Mouse (Mus musculus): ENCODE results near the gene Sh3pxd2b.

DNA sequence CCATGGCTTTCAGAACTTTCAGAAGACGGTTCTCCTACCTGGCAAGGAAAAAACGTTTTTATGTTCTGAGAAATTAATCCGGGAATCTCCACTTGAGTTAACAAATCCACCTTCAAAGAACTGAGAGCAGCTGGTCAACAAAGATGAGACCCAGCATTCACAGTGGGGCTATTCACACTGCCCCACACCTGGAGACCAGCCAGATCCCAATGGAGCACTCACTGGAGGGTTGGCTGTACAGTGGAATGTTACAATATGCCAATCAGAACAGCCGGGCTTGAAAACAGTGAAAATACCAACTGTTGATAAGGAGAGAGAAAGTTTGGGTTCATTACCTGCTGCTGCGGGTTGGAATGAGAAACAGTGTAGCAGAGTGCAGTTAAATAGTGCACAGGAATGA is 15.8 kb upstream of the Sh3pxd2b start:
- TF ChIP-seq POLR2A (IDR thresholded peaks at IDR 0.05; ENCODE audit: control insufficient read depth, low read depth, low read length) (no peak), CTCF (IDR thresholded peaks at IDR 0.05; ENCODE audit: control insufficient read depth, insufficient read depth, insufficient replicate concordance, low read depth, low read length) (no peak)
